Mouse (Mus musculus): ENCODE measurements around the gene Gm44596.

- TF ChIP-seq GATA1 (IDR thresholded peaks at IDR 0.05; ENCODE audit: low read length): no peak
- no peak for TF ChIP-seq TAL1 (IDR thresholded peaks at IDR 0.05; ENCODE audit: low read length)
These were observed 49.1 kb downstream of the Gm44596 start, which contains the start of gene Itfg2 for GRCm38 (mm10) chr6:128424269-128425019.

All from erythroblast, embryonic 14.5 days (primary cell).